Mouse (Mus musculus) macrophage (primary cell): ENCODE results near the gene Lgr6. TPM values are rescaled to one million over a fixed set of nuclear protein-coding genes. Genes with fewer than 3 reads are reported as not detected.

Source experiments
- H3K27ac ChIP-seq: fragments of 350-480 bp; formaldehyde crosslinking; 2 replicates; pipeline ENCODE4 v1.9.0; 2021
- H3K36me3 ChIP-seq: fragments of 350-480 bp; formaldehyde crosslinking; 2 replicates; pipeline ENCODE4 v1.9.0; 2021; ENCODE audit errors: inconsistent target
- H3K4me3 ChIP-seq: fragments of 350-480 bp; formaldehyde crosslinking; 2 replicates; pipeline ENCODE4 v1.9.0; 2021; ENCODE audit errors: inconsistent target
- H3K79me2 ChIP-seq: fragments of 350-480 bp; formaldehyde crosslinking; 2 replicates; pipeline ENCODE4 v1.9.0; 2021; ENCODE audit errors: inconsistent target
- WGBS: methylation state at CpG from one replicate; pipeline ENCODE4 v1.1.7; 2026; ENCODE audit warnings: inconsistent platforms; ENCODE audit not compliant: missing documents; 5-methylcytosine and 5-hydroxymethylcytosine counted together
- polyA plus RNA-seq: library from polyadenylated mRNA; stranded (reverse); fragments of 250-400 nt; gene quantifications from 3 replicates; pipeline ENCODE4 v1.2.4, GENCODE M21; 2018; ENCODE audit warnings: inconsistent platforms

Lgr6 gene
- polyA plus RNA-seq, 1 experiment from 2014 or later = not detected

- Histone ChIP-seq H3K36me3 (no peaks in the 10 kb centered on the region), H3K79me2 (peaks cover 12% of the 10 kb centered on the region; the same call in 1 of the 2 replicates), H3K27ac (no peak within 1 kb of the TSS), H3K4me3 (peak within 1 kb of the TSS; percentile 60)
- under 1% methylated on average over 39 of the region's 39 CpGs for WGBS
Observed at GRCm38 (mm10) chr1:134955637-134956176, 149.4 kb downstream of the Lgr6 start, which contains the start of gene Ppp1r12b. Ppp1r12b (minus strand) TSS chr1:134955942.

- Histone ChIP-seq H3K4me3 (peak overlapping the region; percentile 60), H3K27ac (no peak overlapping the region), H3K79me2 (peaks cover 12% of the 10 kb centered on the region; the same call in 1 of the 2 replicates), H3K36me3 (no peaks in the 10 kb centered on the region)
- 3% methylated on average over 16 of the region's 16 CpGs for WGBS
Observed at GRCm38 (mm10) chr1:134955050-134955636, 149.9 kb downstream of the Lgr6 start.

- no peak overlapping the region for H3K4me3 ChIP-seq
- 97% methylated on average over 3 of the region's 3 CpGs for WGBS
- H3K36me3 ChIP-seq = no peaks in the 10 kb centered on the region
- H3K79me2 ChIP-seq = peaks cover 9% of the 10 kb centered on the region; the same call in 1 of the 2 replicates
- no peak overlapping the region for H3K27ac ChIP-seq
Observed at GRCm38 (mm10) chr1:134949946-134950345, 155.1 kb downstream of the Lgr6 start.

GRCm38 (mm10) chr1:134947590-134947989 is 157.5 kb downstream of the Lgr6 start:
- no peaks in the 10 kb centered on the region for H3K36me3 ChIP-seq
- no peak overlapping the region for H3K4me3 ChIP-seq
- WGBS = 92% methylated on average over 6 of the region's 7 CpGs
- H3K27ac ChIP-seq = no peak overlapping the region
- H3K79me2 ChIP-seq = peaks cover 3% of the 10 kb centered on the region; the same call in 1 of the 2 replicates

GRCm38 (mm10) chr1:134942898-134943297 is 162.2 kb downstream of the Lgr6 start:
- H3K4me3 ChIP-seq = no peak overlapping the region
- H3K79me2 ChIP-seq = no peaks in the 10 kb centered on the region
- H3K27ac ChIP-seq = no peak overlapping the region
- WGBS = 100% methylated on average over 2 of the region's 2 CpGs
- no peaks in the 10 kb centered on the region for H3K36me3 ChIP-seq

GRCm38 (mm10) chr1:134940863-134941262 is 164.2 kb downstream of the Lgr6 start:
- WGBS = 93% methylated on average over 4 of the region's 4 CpGs
- no peaks in the 10 kb centered on the region for H3K79me2 ChIP-seq
- H3K27ac ChIP-seq = no peak overlapping the region
- no peak overlapping the region for H3K4me3 ChIP-seq
- H3K36me3 ChIP-seq = no peaks in the 10 kb centered on the region

GRCm38 (mm10) chr1:134938233-134938632 is 166.8 kb downstream of the Lgr6 start:
- Histone ChIP-seq H3K27ac (no peak overlapping the region), H3K36me3 (no peaks in the 10 kb centered on the region), H3K79me2 (no peaks in the 10 kb centered on the region), H3K4me3 (no peak overlapping the region)
- 100% methylated on average over 1 of the region's 1 CpGs for WGBS

- H3K79me2 ChIP-seq = no peaks in the 10 kb centered on the region
- H3K4me3 ChIP-seq = no peak overlapping the region
- no peak overlapping the region for H3K27ac ChIP-seq
- WGBS = 89% methylated on average over 6 of the region's 6 CpGs
- no peaks in the 10 kb centered on the region for H3K36me3 ChIP-seq
Observed at GRCm38 (mm10) chr1:134936335-134936734, 168.7 kb downstream of the Lgr6 start.

Other genes with a start within 250 kb of the Lgr6 start
- 2.2 to 4.0 TPM (median 2.3 TPM) in 3 replicates for gene Ppp1r12b, start 149.3 kb downstream of the Lgr6 start, polyA plus RNA-seq
- 1.9 to 8.8 TPM (median 2.7 TPM) in 3 replicates for gene Ube2t, start 142.7 kb downstream of the Lgr6 start, polyA plus RNA-seq
- gene Ptpn7, start 27.4 kb upstream of the Lgr6 start, polyA plus RNA-seq = 25.1 to 57.9 TPM (median 26.9 TPM) in 3 replicates
- gene Arl8a, start 41.5 kb upstream of the Lgr6 start, polyA plus RNA-seq = 169 to 332 TPM (median 211 TPM) in 3 replicates
- not detected in 3 replicates for gene Gpr37l1, start 62.4 kb upstream of the Lgr6 start, polyA plus RNA-seq
- gene Elf3, start 153.3 kb upstream of the Lgr6 start, polyA plus RNA-seq = not detected in 3 replicates
- 213 to 249 TPM (median 229 TPM) in 3 replicates for gene Rnpep, start 178.8 kb upstream of the Lgr6 start, polyA plus RNA-seq
- gene Timm17a, start 208.5 kb upstream of the Lgr6 start, polyA plus RNA-seq = 30.4 to 76.6 TPM (median 32.5 TPM) in 3 replicates
- gene Lmod1, start 219.5 kb upstream of the Lgr6 start, polyA plus RNA-seq = not detected in 3 replicates